Mouse (Mus musculus): ENCODE measurements around the gene Tmem129. TPM values are rescaled to one million over a fixed set of nuclear protein-coding genes. Genes with fewer than 3 reads are reported as not detected.

Tmem129 gene
- total and polyA plus RNA-seq, 3 experiments: 40.2 to 51.3 TPM; not detected in 1

DNA sequence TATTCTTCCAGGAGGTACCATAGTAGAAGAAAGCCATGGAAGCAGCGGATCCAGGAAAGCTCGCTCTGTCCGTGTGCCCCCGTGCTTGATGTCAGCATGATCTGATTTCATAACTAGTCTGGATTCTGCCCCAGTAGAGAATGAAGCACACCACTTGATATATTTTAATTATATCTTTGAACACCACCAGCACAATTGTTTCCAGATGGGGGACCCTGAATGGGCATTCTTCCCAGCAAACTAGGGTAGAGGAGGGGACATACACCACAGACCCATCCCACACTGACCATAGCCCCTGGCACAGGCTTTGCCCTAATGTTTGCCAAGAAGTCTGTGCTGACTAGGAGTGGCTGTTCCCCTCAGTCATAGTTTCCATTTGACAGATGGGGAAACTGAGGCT, 26.7 kb upstream of the Tmem129 start:
- Histone ChIP-seq H3K9ac (ENCODE audit: control insufficient read depth, low read depth, low read length, poor library complexity, severe bottlenecking) (no peak overlapping the region), H3K27ac (ENCODE audit: control insufficient read depth, low read depth, low read length) (no peak overlapping the region), H3K79me2 (ENCODE audit: control insufficient read depth, insufficient read depth, low read length, poor library complexity) (no peaks in the 10 kb centered on the region), H3K4me1 (ENCODE audit: control insufficient read depth in 1 of 2, insufficient read depth in 2 of 2, low read length in 2 of 2) (peaks cover 23 to 45% of the 10 kb centered on the region in 2 experiments), H3K9me3 (replicated peaks; ENCODE audit: insufficient read depth, low read length) (no peaks in the 10 kb centered on the region), H3K4me3 (ENCODE audit: control insufficient read depth in 1 of 2, insufficient read depth in 1 of 2, low read depth in 2 of 2, low read length in 2 of 2) (no peak overlapping the region), H3K36me3 (ENCODE audit: control insufficient read depth in 1 of 2, insufficient read depth in 2 of 2, low read length in 2 of 2) (peaks cover 0 to 25% of the 10 kb centered on the region in 2 experiments; a peak in 2 of 4 replicates), H3K27me3 (ENCODE audit: control insufficient read depth in 1 of 2, insufficient read depth in 2 of 2, low read length in 2 of 2) (no peaks in the 10 kb centered on the region)
- no peak for TF ChIP-seq POLR2A (IDR thresholded peaks at IDR 0.05; ENCODE audit: control insufficient read depth in 1 of 2, insufficient read depth in 1 of 2, low read depth in 1 of 2, low read length in 2 of 2, poor library complexity in 1 of 2)
- TF ChIP-seq BHLHE40 (IDR thresholded peaks at IDR 0.05; ENCODE audit: borderline replicate concordance, low read depth, low read length): no peak
- no peak for TF ChIP-seq TCF12 (IDR thresholded peaks at IDR 0.05; ENCODE audit: low read depth, low read length)
- TF ChIP-seq CHD2 (IDR thresholded peaks at IDR 0.05; ENCODE audit: low read length): no peak
- no peak for TF ChIP-seq CTCF (IDR thresholded peaks at IDR 0.05 in 2 of 3, conservative IDR thresholded peaks at IDR 0.05 in 1 of 3; ENCODE audit: control insufficient read depth in 1 of 3, insufficient read depth in 1 of 3, low read depth in 2 of 3, low read length in 3 of 3, poor library complexity in 1 of 3, severe bottlenecking in 1 of 3)
- no peak for DNase-seq (ENCODE audit: low read depth, low spot score)

DNA sequence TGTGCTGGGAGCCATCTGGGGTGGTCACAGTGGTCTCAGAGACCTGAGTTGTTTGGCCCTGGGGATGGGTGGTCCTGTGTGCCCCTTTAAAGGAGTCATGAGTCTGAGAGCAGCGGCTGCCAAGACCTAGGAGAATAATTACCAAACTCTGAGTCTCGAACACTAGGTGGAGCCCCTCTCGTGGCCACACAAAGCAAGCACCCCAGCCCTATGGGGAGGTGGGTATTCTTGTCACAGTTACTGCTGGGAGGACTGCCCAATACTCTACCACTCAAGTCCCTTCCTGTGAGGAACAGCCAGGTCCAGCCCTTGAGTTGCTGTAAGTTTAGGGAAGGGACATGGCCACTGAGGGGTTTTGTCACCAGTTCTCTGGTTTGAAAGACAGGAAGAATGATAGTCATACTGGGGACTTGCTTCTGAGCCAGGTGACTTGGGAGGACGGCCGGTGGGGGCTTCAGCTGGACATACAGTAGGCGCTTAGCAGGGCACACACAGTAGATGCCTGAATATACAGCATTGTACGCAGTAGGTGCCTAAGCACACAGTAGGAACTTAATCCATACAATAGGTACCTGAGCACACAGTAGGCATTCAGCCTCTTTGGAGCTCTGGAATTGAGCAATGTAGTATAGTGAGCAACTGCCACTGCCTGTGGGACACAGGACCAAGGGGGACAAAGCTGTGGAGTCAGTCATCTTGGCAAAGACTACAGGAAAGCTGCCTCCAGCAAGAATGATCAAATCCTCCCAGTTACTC, 25.9 kb upstream of the Tmem129 start:
- no peak overlapping the region for H3K4me3 ChIP-seq (ENCODE audit: control insufficient read depth in 1 of 2, insufficient read depth in 1 of 2, low read depth in 2 of 2, low read length in 2 of 2)
- no peaks in the 10 kb centered on the region for H3K79me2 ChIP-seq (ENCODE audit: control insufficient read depth, insufficient read depth, low read length, poor library complexity)
- DNase-seq (ENCODE audit: low read depth, low spot score): peak; percentile 81
- H3K27ac ChIP-seq (ENCODE audit: control insufficient read depth, low read depth, low read length): 0 out of 2 replicates have a peak overlapping the region, but pooled peaks have one; percentile 17
- peaks cover 23 to 45% of the 10 kb centered on the region in 2 experiments for H3K4me1 ChIP-seq (ENCODE audit: control insufficient read depth in 1 of 2, insufficient read depth in 2 of 2, low read length in 2 of 2)
- H3K36me3 ChIP-seq (ENCODE audit: control insufficient read depth in 1 of 2, insufficient read depth in 2 of 2, low read length in 2 of 2): peaks cover 0 to 25% of the 10 kb centered on the region in 2 experiments; a peak in 2 of 4 replicates
- H3K27me3 ChIP-seq (ENCODE audit: control insufficient read depth in 1 of 2, insufficient read depth in 2 of 2, low read length in 2 of 2): no peaks in the 10 kb centered on the region
- H3K9me3 ChIP-seq (replicated peaks; ENCODE audit: insufficient read depth, low read length): no peaks in the 10 kb centered on the region
- H3K9ac ChIP-seq (ENCODE audit: control insufficient read depth, low read depth, low read length, poor library complexity, severe bottlenecking): peak overlapping the region; percentile 14
- TF ChIP-seq SMC3 (IDR thresholded peaks at IDR 0.05; ENCODE audit: low read depth, low read length): peak; percentile 88
- no peak for TF ChIP-seq SIN3A (IDR thresholded peaks at IDR 0.05; ENCODE audit: low read length)
- no peak for TF ChIP-seq USF2 (IDR thresholded peaks at IDR 0.05; ENCODE audit: borderline replicate concordance in 1 of 2, insufficient read depth in 1 of 2, low read depth in 1 of 2, low read length in 2 of 2)
- TF ChIP-seq RCOR1 (IDR thresholded peaks at IDR 0.05; ENCODE audit: low read depth, low read length): no peak
- TF ChIP-seq CHD1 (IDR thresholded peaks at IDR 0.05; ENCODE audit: low read depth, low read length): no peak
- no peak for TF ChIP-seq TBP (IDR thresholded peaks at IDR 0.05; ENCODE audit: low read depth, low read length)
- no peak for TF ChIP-seq EP300 (IDR thresholded peaks at IDR 0.05; ENCODE audit: low read depth in 1 of 2, low read length in 2 of 2)
- TF ChIP-seq ZKSCAN1 (IDR thresholded peaks at IDR 0.05; ENCODE audit: low read depth, low read length): peak; percentile 98
- TF ChIP-seq NRF1 (IDR thresholded peaks at IDR 0.05; ENCODE audit: insufficient read depth, low read depth, low read length, poor library complexity, severe bottlenecking): no peak
- no peak for TF ChIP-seq E2F4 (IDR thresholded peaks at IDR 0.05; ENCODE audit: borderline replicate concordance, low read depth, low read length)
- no peak for TF ChIP-seq NELFE (IDR thresholded peaks at IDR 0.05; ENCODE audit: low read depth, low read length)
- TF ChIP-seq GATA1 (IDR thresholded peaks at IDR 0.05; ENCODE audit: low read depth, low read length): no peak
- no peak for TF ChIP-seq POLR2AphosphoS2 (IDR thresholded peaks at IDR 0.05; ENCODE audit: low read length)
- no peak for TF ChIP-seq MYC (IDR thresholded peaks at IDR 0.05; ENCODE audit: low read depth, low read length)
- no peak for TF ChIP-seq MAZ (IDR thresholded peaks at IDR 0.05; ENCODE audit: low read depth, low read length)
- TF ChIP-seq ZMIZ1 (IDR thresholded peaks at IDR 0.05; ENCODE audit: low read depth, low read length): no peak
- no peak for TF ChIP-seq MXI1 (IDR thresholded peaks at IDR 0.05; ENCODE audit: low read depth, low read length)
- TF ChIP-seq POLR2AphosphoS5 (IDR thresholded peaks at IDR 0.05; ENCODE audit: borderline replicate concordance, low read depth, low read length): no peak
- TF ChIP-seq TAL1 (IDR thresholded peaks at IDR 0.05; ENCODE audit: low read length): no peak
- no peak for TF ChIP-seq JUND (IDR thresholded peaks at IDR 0.05; ENCODE audit: low read depth, low read length)
- TF ChIP-seq MEF2A (IDR thresholded peaks at IDR 0.05; ENCODE audit: extremely low read depth, insufficient replicate concordance, low read depth, low read length, poor library complexity, severe bottlenecking): no peak
- TF ChIP-seq GABPA (IDR thresholded peaks at IDR 0.05; ENCODE audit: low read depth, low read length): no peak
- no peak for TF ChIP-seq MYB (IDR thresholded peaks at IDR 0.05; ENCODE audit: low read depth, low read length)
- no peak for TF ChIP-seq HCFC1 (IDR thresholded peaks at IDR 0.05; ENCODE audit: low read depth, low read length)
- peak; percentile 68 for TF ChIP-seq RAD21 (IDR thresholded peaks at IDR 0.05; ENCODE audit: low read depth, low read length)
- TF ChIP-seq ZC3H11A (IDR thresholded peaks at IDR 0.05; ENCODE audit: low read depth, low read length): peak; percentile 63

Measured in MEL (cell line).